Mouse (Mus musculus) forebrain, embryonic 12.5 days (tissue): ENCODE results near the gene Slc6a21. TPM values are rescaled to one million over a fixed set of nuclear protein-coding genes. Genes with fewer than 3 reads are reported as not detected.

Source experiments
- ATAC-seq: fragments of 200-750 bp; cut with Nextera tagmentation; 2 replicates; pipeline ENCODE4 v1.8.0; 2017; ENCODE audit warnings: moderate TSS enrichment; ENCODE audit not compliant: low FRiP score
- H3K27ac ChIP-seq: fragments of 300-500 bp; sonication (generic); 2 replicates; pipeline ENCODE4 v1.5.1; 2016; ENCODE audit warnings: mild to moderate bottlenecking
- H3K27me3 ChIP-seq: fragments of 300-500 bp; sonication (generic); 2 replicates; pipeline ENCODE4 v1.6.1; 2016; ENCODE audit warnings: mild to moderate bottlenecking
- H3K36me3 ChIP-seq: fragments of 300-500 bp; sonication (generic); replicated peaks from 2 replicates; pipeline ENCODE4 v1.6.1; 2016; ENCODE audit warnings: mild to moderate bottlenecking
- H3K4me1 ChIP-seq: fragments of 300-500 bp; sonication (generic); 2 replicates; pipeline ENCODE4 v1.6.1; 2016
- H3K4me2 ChIP-seq: fragments of 300-500 bp; sonication (generic); 2 replicates; pipeline ENCODE4 v1.6.1; 2016; ENCODE audit warnings: mild to moderate bottlenecking, moderate library complexity
- H3K4me3 ChIP-seq: fragments of 300-500 bp; sonication (generic); replicated peaks from 2 replicates; pipeline ENCODE4 v1.5.1; 2016; ENCODE audit warnings: mild to moderate bottlenecking
- H3K9ac ChIP-seq: fragments of 300-500 bp; sonication (generic); 2 replicates; pipeline ENCODE4 v1.6.1; 2016; ENCODE audit warnings: mild to moderate bottlenecking
- H3K9me3 ChIP-seq: fragments of 300-500 bp; sonication (generic); 2 replicates; pipeline ENCODE4 v1.6.1; 2016
- WGBS: fragments of 180-500 bp; shearing (Covaris S2); methylation state at CpG from one replicate; pipeline ENCODE4 v1.1.7; 2016; 5-methylcytosine and 5-hydroxymethylcytosine counted together
- polyA plus RNA-seq: library from polyadenylated mRNA; unstranded; fragments of >200 nt; fragmentation: Nextera tagmentation; extraction: Ambion mirVana; gene quantifications from 2 replicates; pipeline ENCODE4 v1.2.1, GENCODE M21; 2016

Gene Slc6a21
- polyA plus RNA-seq, 1 experiment from 2014 or later: not detected

- peak overlapping the region; percentile 38 for H3K9ac ChIP-seq
- ATAC-seq: no peak
- peaks cover 24% of the 10 kb centered on the region for H3K4me1 ChIP-seq
- H3K27ac ChIP-seq: no peak overlapping the region
- no peaks in the 10 kb centered on the region for H3K36me3 ChIP-seq
- peak overlapping the region; percentile 53 for H3K4me2 ChIP-seq
- 2% methylated on average over 17 of the region's 17 CpGs for WGBS
- peak overlapping the region; percentile 26 for H3K4me3 ChIP-seq
- H3K9me3 ChIP-seq: no peaks in the 10 kb centered on the region
- peaks cover 24% of the 10 kb centered on the region for H3K27me3 ChIP-seq
These were observed 28.0 kb downstream of the Slc6a21 start for GRCm38 (mm10) chr7:45305275-45305674.

- Histone ChIP-seq H3K9ac (peak overlapping the region; percentile 17; the same call in 1 of the 2 replicates), H3K27ac (no peak overlapping the region), H3K4me3 (no peak overlapping the region), H3K4me1 (peaks cover 33% of the 10 kb centered on the region), H3K9me3 (no peaks in the 10 kb centered on the region), H3K36me3 (no peaks in the 10 kb centered on the region), H3K27me3 (peaks cover 10% of the 10 kb centered on the region; the same call in 1 of the 2 replicates), H3K4me2 (no peak overlapping the region)
- WGBS: 66% methylated on average over 15 of the region's 15 CpGs
- ATAC-seq: no peak
These were observed 31.4 kb downstream of the Slc6a21 start for GRCm38 (mm10) chr7:45308551-45309240.

- peaks cover 7% of the 10 kb centered on the region; the same call in 1 of the 2 replicates for H3K27me3 ChIP-seq
- peak overlapping the region; percentile 4; the same call in 1 of the 2 replicates for H3K4me2 ChIP-seq
- H3K4me1 ChIP-seq: peaks cover 33% of the 10 kb centered on the region
- ATAC-seq: peak; percentile 41; the same call in 1 of the 2 replicates
- no peaks in the 10 kb centered on the region for H3K36me3 ChIP-seq
- no peak overlapping the region for H3K4me3 ChIP-seq
- H3K27ac ChIP-seq: no peak overlapping the region; the same call in 1 of the 2 replicates
- WGBS: 7% methylated on average over 9 of the region's 9 CpGs
- H3K9me3 ChIP-seq: no peaks in the 10 kb centered on the region
- 0 out of 2 replicates have a peak overlapping the region, but pooled peaks have one; percentile 17 for H3K9ac ChIP-seq
These were observed 32.1 kb downstream of the Slc6a21 start for GRCm38 (mm10) chr7:45309455-45309854.

GRCm38 (mm10) chr7:45312023-45312422 lies 34.7 kb downstream of the Slc6a21 start:
- no peak for ATAC-seq

GRCm38 (mm10) chr7:45312686-45313453 lies 35.6 kb downstream of the Slc6a21 start:
- Histone ChIP-seq H3K4me2 (no peak overlapping the region), H3K27ac (no peak overlapping the region), H3K9ac (no peak overlapping the region), H3K9me3 (no peaks in the 10 kb centered on the region), H3K4me3 (no peak overlapping the region), H3K27me3 (no peaks in the 10 kb centered on the region), H3K36me3 (no peaks in the 10 kb centered on the region), H3K4me1 (peaks cover 23% of the 10 kb centered on the region)
- no peak for ATAC-seq
- WGBS: 29% methylated on average over 10 of the region's 10 CpGs

More at GRCm38 (mm10) chr7:45312023-45312422, 34.7 kb downstream of the Slc6a21 start:
- H3K4me1 ChIP-seq: peaks cover 23% of the 10 kb centered on the region
- no peak overlapping the region for H3K9ac ChIP-seq
- no peaks in the 10 kb centered on the region for H3K36me3 ChIP-seq
- H3K9me3 ChIP-seq: no peaks in the 10 kb centered on the region
- no peak overlapping the region for H3K4me3 ChIP-seq
- no peak overlapping the region for H3K4me2 ChIP-seq
- H3K27me3 ChIP-seq: 0 out of 2 replicates have a peak, but pooled peaks cover 2% of the 10 kb centered on the region
- 72% methylated on average over 8 of the region's 8 CpGs for WGBS
- H3K27ac ChIP-seq: no peak overlapping the region

- H3K4me1 ChIP-seq: peaks cover 23% of the 10 kb centered on the region
- 48% methylated on average over 9 of the region's 9 CpGs for WGBS
- H3K9me3 ChIP-seq: no peaks in the 10 kb centered on the region
- H3K4me3 ChIP-seq: no peak overlapping the region
- H3K27me3 ChIP-seq: no peaks in the 10 kb centered on the region
- H3K4me2 ChIP-seq: no peak overlapping the region
- H3K27ac ChIP-seq: no peak overlapping the region
- H3K9ac ChIP-seq: no peak overlapping the region
- H3K36me3 ChIP-seq: no peaks in the 10 kb centered on the region
- no peak for ATAC-seq
These were observed 36.2 kb downstream of the Slc6a21 start for GRCm38 (mm10) chr7:45313495-45313894.

- Histone ChIP-seq H3K9ac (no peak overlapping the region), H3K4me1 (peaks cover 13% of the 10 kb centered on the region; the same call in 1 of the 2 replicates), H3K9me3 (no peaks in the 10 kb centered on the region), H3K27ac (no peak overlapping the region), H3K4me2 (no peak overlapping the region), H3K4me3 (no peak overlapping the region), H3K27me3 (no peaks in the 10 kb centered on the region), H3K36me3 (no peaks in the 10 kb centered on the region)
- WGBS: 88% methylated on average over 10 of the region's 10 CpGs
- ATAC-seq: no peak
These were observed 37.9 kb downstream of the Slc6a21 start for GRCm38 (mm10) chr7:45315182-45315701.

GRCm38 (mm10) chr7:45316536-45316935 lies 39.2 kb downstream of the Slc6a21 start:
- no peak overlapping the region for H3K9ac ChIP-seq
- no peak overlapping the region for H3K27ac ChIP-seq
- 94% methylated on average over 14 of the region's 14 CpGs for WGBS
- H3K4me3 ChIP-seq: no peak overlapping the region
- H3K27me3 ChIP-seq: no peaks in the 10 kb centered on the region
- no peak overlapping the region for H3K4me2 ChIP-seq
- no peaks in the 10 kb centered on the region for H3K9me3 ChIP-seq
- no peak for ATAC-seq
- peaks cover 13% of the 10 kb centered on the region; the same call in 1 of the 2 replicates for H3K4me1 ChIP-seq
- H3K36me3 ChIP-seq: no peaks in the 10 kb centered on the region

- Histone ChIP-seq H3K36me3 (no peaks in the 10 kb centered on the region), H3K4me3 (no peak overlapping the region), H3K4me2 (no peak overlapping the region), H3K9me3 (no peaks in the 10 kb centered on the region), H3K4me1 (no peaks in the 10 kb centered on the region), H3K27me3 (no peaks in the 10 kb centered on the region), H3K27ac (no peak overlapping the region), H3K9ac (no peak overlapping the region)
- no peak for ATAC-seq
- 88% methylated on average over 4 of the region's 4 CpGs for WGBS
These were observed 44.9 kb downstream of the Slc6a21 start for GRCm38 (mm10) chr7:45322245-45322644.

GRCm38 (mm10) chr7:45323069-45323468 lies 45.8 kb downstream of the Slc6a21 start:
- Histone ChIP-seq H3K4me1 (no peaks in the 10 kb centered on the region), H3K36me3 (no peaks in the 10 kb centered on the region), H3K9ac (no peak overlapping the region), H3K27me3 (no peaks in the 10 kb centered on the region), H3K9me3 (no peaks in the 10 kb centered on the region), H3K4me2 (no peak overlapping the region), H3K4me3 (no peak overlapping the region), H3K27ac (no peak overlapping the region)
- ATAC-seq: no peak
- WGBS: 91% methylated on average over 5 of the region's 5 CpGs

- no peak for ATAC-seq
- Histone ChIP-seq H3K9ac (no peak overlapping the region), H3K4me2 (no peak overlapping the region), H3K27ac (no peak overlapping the region), H3K27me3 (no peaks in the 10 kb centered on the region), H3K4me3 (no peak overlapping the region), H3K9me3 (no peaks in the 10 kb centered on the region), H3K4me1 (no peaks in the 10 kb centered on the region), H3K36me3 (no peaks in the 10 kb centered on the region)
These were observed 48.5 kb downstream of the Slc6a21 start for GRCm38 (mm10) chr7:45325800-45326199.

GRCm38 (mm10) chr7:45328841-45329475 lies 51.6 kb downstream of the Slc6a21 start:
- Histone ChIP-seq H3K4me1 (peaks cover 16% of the 10 kb centered on the region), H3K4me2 (no peak overlapping the region), H3K9ac (no peak overlapping the region), H3K27me3 (0 out of 2 replicates have a peak, but pooled peaks cover 6% of the 10 kb centered on the region), H3K27ac (no peak overlapping the region), H3K36me3 (no peaks in the 10 kb centered on the region), H3K4me3 (no peak overlapping the region), H3K9me3 (no peaks in the 10 kb centered on the region)
- ATAC-seq: no peak
- WGBS: 84% methylated on average over 13 of the region's 13 CpGs
